Mouse (Mus musculus) thymus, postnatal 10 days (tissue): ENCODE results near the gene Rhoh.

Experiments used
- DNase-seq, 2 experiments: peaks; one replicate each; pipeline ENCODE4 v3.0.0; 2021; ENCODE audit warnings: low spot score in 2 of 2

Rhoh gene

DNA sequence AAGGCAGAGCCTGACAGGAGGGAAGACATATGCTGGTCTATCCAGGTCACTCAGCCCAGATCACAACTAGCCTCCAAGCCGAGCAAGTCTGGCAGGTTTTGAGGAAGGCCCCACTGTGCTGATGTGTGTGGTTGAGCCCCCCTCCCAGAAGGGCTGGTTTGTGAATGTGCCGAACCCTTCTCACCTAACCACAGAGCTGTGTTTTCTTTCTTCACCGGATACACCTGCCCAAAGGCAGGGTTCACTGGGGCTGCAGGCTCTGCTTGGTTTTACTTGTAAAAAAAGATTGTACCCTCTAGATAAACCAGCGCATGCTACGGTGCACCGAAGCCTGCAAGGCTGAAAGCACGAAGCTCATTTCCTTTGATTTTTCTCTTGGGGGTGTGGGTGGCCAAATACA, 68.1 kb downstream of the Rhoh start:
- peak; percentile 84 to 92 for DNase-seq

DNA sequence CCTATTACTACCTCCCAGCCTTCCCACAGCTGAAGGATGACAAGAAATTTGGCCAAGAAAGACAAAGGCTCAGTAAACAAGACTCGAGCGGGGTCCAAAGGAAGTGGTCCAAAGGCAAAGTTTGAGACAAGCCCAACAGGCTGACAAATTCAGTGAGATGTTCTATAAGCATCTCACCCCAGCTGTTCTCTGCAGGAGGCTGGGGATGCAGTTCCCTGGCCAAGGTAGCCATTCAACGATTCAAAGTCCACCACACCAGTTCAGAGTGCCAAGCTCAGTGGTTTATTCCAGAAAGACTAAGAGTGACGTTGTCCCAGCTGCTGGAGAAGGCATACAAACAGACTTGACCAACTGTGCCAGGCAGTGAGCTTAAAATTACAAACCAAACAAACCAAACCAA, 69.2 kb downstream of the Rhoh start:
- no peak for DNase-seq

DNA sequence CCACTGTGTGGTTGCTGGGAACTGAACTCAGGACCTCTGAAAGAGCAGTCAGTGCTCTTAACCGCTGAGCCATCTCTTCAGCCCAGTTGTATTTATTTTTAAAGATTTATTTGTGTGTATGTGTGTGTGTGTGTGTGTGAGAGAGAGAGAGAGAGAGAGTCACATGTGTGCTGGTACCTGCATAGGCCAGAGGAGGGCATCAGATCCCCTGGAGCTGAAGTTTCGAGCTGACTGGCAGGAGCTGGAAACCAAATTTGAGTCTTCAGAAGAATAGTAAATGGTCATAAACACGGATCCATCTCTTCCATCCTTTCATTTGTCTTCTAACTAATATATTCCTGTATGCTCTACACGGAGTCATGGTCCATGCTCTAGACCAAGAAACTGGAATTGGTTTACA, 72.2 kb downstream of the Rhoh start:
- no peak for DNase-seq

DNA sequence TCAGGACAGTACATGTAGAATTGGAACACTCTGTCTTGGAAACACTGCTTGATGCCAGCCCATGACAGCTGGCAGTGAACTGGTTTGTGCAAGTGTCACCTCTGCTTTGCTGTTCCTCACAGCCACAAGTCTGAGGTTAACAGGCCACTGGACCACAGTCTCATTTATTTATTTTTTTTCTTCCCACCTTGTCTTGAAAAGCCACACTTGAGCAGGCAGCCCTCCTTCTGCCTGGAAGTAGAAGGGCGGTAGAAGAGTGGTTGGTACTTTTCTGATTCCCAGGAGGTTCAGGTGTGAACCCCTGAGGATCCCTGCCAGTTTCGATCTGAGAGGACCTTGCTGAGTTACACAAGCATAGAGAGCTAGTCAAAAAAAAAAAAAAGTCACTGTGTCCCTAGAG, 72.8 kb downstream of the Rhoh start:
- DNase-seq, result no peak

DNA sequence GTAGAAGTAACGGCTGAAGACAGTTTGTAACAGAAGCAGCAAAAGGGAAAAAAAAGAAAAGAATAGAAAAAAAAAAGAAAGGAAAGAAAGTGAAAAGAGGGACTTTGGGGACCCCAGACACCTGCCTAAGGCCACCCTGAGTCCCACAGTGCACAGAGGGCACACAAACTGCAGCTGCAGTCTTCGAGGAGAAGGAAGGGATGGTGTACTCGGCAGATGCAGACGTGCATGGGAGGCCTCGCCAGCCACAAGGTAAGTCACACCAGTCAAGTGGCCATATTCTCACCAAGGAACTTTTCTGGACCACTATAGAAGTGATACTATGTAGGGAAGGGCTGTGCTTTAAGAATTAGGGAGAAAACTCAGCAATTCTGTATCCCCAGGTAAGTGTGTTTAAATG, 73.8 kb downstream of the Rhoh start, which contains the start of gene Chrna9:
TSS of gene Chrna9 (plus strand) at position 139 of the 400 bp plus-strand sequence.
- peak; percentile 73 to 74 for DNase-seq

DNA sequence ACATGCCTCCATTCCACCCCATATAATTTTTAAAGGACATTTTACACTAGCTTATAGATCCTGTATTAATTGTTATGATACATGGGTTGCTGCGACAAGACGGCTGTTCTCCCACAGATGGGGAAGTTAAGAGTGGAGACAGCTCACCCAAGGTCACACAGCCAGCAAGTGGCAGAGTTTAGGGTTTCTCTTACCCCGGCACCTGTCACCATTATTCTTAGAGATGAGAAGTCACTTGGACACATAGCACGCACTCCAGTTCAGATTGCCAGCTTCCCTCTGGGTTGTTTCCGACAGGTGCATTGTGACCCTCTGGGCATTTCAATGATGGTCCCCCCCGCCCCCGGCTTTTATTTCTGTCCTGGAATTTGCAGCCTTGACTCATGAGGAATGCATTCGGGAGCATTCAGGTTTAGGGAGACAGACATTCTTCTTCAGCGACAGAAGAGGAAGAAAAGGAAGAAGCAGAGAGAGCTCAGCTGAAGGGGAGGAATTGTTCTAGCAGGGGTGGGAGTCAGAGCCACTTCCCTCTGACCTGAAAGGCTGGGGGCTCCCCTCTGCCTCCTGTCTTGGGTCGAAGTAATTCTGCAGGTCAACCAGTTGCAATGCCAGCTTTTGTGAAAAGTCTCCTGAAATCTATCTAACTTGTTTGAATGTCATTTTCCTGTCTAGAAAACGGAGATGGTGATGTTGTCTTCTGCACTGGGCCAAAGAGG, 76.2 kb downstream of the Rhoh start:
- DNase-seq, result no peak

DNA sequence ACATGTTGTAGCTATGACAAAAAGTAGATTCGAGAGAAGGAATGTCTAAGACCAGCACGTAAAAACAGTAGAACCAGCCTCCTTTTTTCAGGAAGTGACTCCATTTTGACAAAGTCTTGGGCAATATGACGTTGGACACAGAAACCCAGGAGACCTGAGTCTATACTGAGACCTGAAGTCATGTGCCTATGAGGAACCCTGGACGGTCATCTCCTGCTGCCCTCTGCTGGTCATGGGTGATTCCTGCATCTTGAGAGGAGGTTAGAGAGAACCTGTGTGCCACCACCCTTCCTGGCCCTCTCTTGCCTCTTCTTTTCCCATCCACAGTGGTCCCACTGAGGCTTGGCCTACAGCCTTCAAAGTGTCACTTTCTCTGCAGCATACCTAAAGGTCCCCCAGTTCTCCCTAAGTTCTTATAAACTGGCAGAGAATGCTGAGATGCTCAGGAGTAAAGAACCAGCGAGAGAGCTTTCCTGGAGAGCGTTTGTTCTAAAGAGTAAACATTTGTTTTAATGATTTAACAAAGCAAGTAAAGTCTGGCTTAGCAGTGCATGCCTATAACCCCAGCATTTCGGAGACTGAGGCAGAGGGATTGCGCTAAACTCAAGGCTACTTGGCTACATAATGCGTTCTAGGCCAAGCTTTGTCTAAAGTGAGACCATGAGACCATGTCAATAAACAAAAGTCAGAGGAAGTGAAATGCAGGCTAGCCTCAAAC, 77.1 kb downstream of the Rhoh start:
- DNase-seq, result peak; percentile 81 to 87

DNA sequence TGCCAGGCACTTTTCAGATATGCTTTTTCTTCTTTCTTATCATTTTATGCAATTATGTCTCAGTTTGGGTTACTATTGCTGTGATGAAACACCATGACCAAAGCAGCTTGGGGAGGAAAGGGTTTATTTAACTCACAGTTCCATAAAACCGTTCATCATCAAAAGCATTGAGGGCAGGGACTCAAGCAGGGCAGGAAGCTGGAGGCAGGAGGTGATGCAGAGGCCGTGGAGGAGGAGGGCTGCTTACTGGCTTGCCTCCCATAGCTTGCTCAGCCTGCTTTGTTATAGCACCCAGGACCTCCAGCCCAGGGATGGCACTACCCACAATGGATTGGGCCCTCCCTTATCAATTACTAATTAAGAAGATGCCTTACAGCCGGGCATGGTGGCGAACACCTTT, 80.1 kb downstream of the Rhoh start:
- no peak for DNase-seq
